Mouse (Mus musculus) adrenal gland, adult 18-20 months (tissue): Measurements from ENCODE around the gene Snx15. TPM values are rescaled to one million over a fixed set of nuclear protein-coding genes. Genes with fewer than 3 reads are reported as not detected.

Source experiments
- DNase-seq, 2 experiments: peaks; one replicate each; pipeline ENCODE4 v3.0.0; 2021 to 2022; ENCODE audit warnings: low spot score in 2 of 2
- total RNA-seq, 2 experiments: library from RNA; stranded (reverse); gene quantifications; 1 replicate in 1 of 2; 2 replicates in 1 of 2; pipeline ENCODE4 v1.2.3; 2021

The Snx15 gene
- total RNA-seq, 2 experiments from 2014 or later: 26.8 to 28.1 TPM

GRCm38 (mm10) chr19:6073889-6074288 is 54.2 kb downstream of the Snx15 start:
- DNase-seq: peak in 1 of 2 experiments; percentile 9

- DNase-seq: no peak
Measured at GRCm38 (mm10) chr19:6071261-6071660, 56.8 kb downstream of the Snx15 start.

GRCm38 (mm10) chr19:6070571-6071250 is 57.4 kb downstream of the Snx15 start:
- DNase-seq: no peak

- no peak for DNase-seq
Measured at GRCm38 (mm10) chr19:6069851-6070250, 58.3 kb downstream of the Snx15 start.

Other genes starting within 250 kb of the Snx15 start
- gene Tigd3, start 234.2 kb downstream of the Snx15 start, total RNA-seq: 1 to 10 TPM in 1 of 2 experiments, under 1 TPM in 1; 0.90 to 1.1 TPM
- gene Dpf2, start 215.3 kb downstream of the Snx15 start, total RNA-seq: 100 to 1,000 TPM; 111 to 129 TPM
- 1 to 10 TPM; 5.2 to 8.0 TPM for gene Cdc42ep2, start 203.5 kb downstream of the Snx15 start, total RNA-seq
- gene Pola2, start 164.1 kb downstream of the Snx15 start, total RNA-seq: 10 to 100 TPM; 15.5 to 16.8 TPM
- not detected for gene Slc22a20, start 142.2 kb downstream of the Snx15 start, total RNA-seq
- 10 to 100 TPM; 31.6 to 35.5 TPM for gene Capn1, start 112.4 kb downstream of the Snx15 start, total RNA-seq
- 10 to 100 TPM; 49.7 to 71.3 TPM for gene Syvn1, start 81.7 kb downstream of the Snx15 start, total RNA-seq
- 10 to 100 TPM; 53.3 to 59.7 TPM for gene Mrpl49, start 70.5 kb downstream of the Snx15 start, total RNA-seq
- 1,000 to 10,000 TPM; 1,067 to 1,157 TPM for gene Fau, start 70.5 kb downstream of the Snx15 start, total RNA-seq
- 10 to 100 TPM; 29.1 to 32.9 TPM for gene Znhit2, start 67.1 kb downstream of the Snx15 start, total RNA-seq
- 10 to 100 TPM; 19.7 to 36.7 TPM for gene Tm7sf2, start 59.9 kb downstream of the Snx15 start, total RNA-seq
- 10 to 100 TPM; 51.6 to 58.8 TPM for gene Vps51, start 51.1 kb downstream of the Snx15 start, total RNA-seq
- gene Tmem262, start 48.3 kb downstream of the Snx15 start, total RNA-seq: not detected
- not detected for gene Gm28374, start 46.0 kb downstream of the Snx15 start, total RNA-seq
- 10 to 100 TPM; 29.8 to 34.1 TPM for gene Zfpl1, start 43.3 kb downstream of the Snx15 start, total RNA-seq
- gene Cdca5, start 43.3 kb downstream of the Snx15 start, total RNA-seq: under 1 TPM; 0.58 to 0.60 TPM
- gene AC131692.1, start 33.9 kb downstream of the Snx15 start, total RNA-seq: not detected
- not detected for gene Naaladl1, start 22.5 kb downstream of the Snx15 start, total RNA-seq
- gene Sac3d1, start 9.7 kb downstream of the Snx15 start, total RNA-seq: 10 to 100 TPM; 12.9 to 17.2 TPM
- gene Batf2, start 12.7 kb upstream of the Snx15 start, total RNA-seq: 1 to 10 TPM; 1.6 to 3.1 TPM
- gene Arl2, start 13.2 kb upstream of the Snx15 start, total RNA-seq: 10 to 100 TPM; 84.7 to 87.7 TPM
- 1 to 10 TPM in 1 of 2 experiments, under 1 TPM in 1; 0.99 to 1.3 TPM for gene Majin, start 56.1 kb upstream of the Snx15 start, total RNA-seq
- 10 to 100 TPM; 21.9 to 24.2 TPM for gene Gpha2, start 98.1 kb upstream of the Snx15 start, total RNA-seq
- gene Ppp2r5b, start 107.6 kb upstream of the Snx15 start, total RNA-seq: 100 to 1,000 TPM in 1 of 2 experiments, 10 to 100 TPM in 1; 97.0 to 115 TPM
- gene Atg2a, start 113.4 kb upstream of the Snx15 start, total RNA-seq: 10 to 100 TPM; 26.4 to 37.1 TPM
- gene Ehd1, start 148.4 kb upstream of the Snx15 start, total RNA-seq: 100 to 1,000 TPM; 112 to 157 TPM
- 10 to 100 TPM; 15.1 to 19.3 TPM for gene Cdc42bpg, start 178.2 kb upstream of the Snx15 start, total RNA-seq
- 10 to 100 TPM; 48.2 to 54.2 TPM for gene Men1, start 206.7 kb upstream of the Snx15 start, total RNA-seq
- 10 to 100 TPM; 31.1 to 40.1 TPM for gene Map4k2, start 212.8 kb upstream of the Snx15 start, total RNA-seq
- gene Sf1, start 235.4 kb upstream of the Snx15 start, total RNA-seq: 100 to 1,000 TPM; 233 to 277 TPM